Mouse (Mus musculus): ENCODE measurements around the gene Cldn7. TPM values are rescaled to one million over a fixed set of nuclear protein-coding genes. Genes with fewer than 3 reads are reported as not detected.
"Not testable (repeated sequence)": the region's sequence is repeated elsewhere in the genome, so short reads cannot be mapped to it uniquely, and the experiment has no call there.

The Cldn7 gene
- total RNA-seq, 4 experiments from 2014 or later = 0.55 TPM; not detected in 3

- not testable (repeated sequence) for DNase-seq
Measured at GRCm38 (mm10) chr11:70016177-70016576, 51.6 kb downstream of the Cldn7 start.

GRCm38 (mm10) chr11:70016669-70017068, 52.1 kb downstream of the Cldn7 start, which contains the start of gene Dlg4:
Dlg4 (plus strand) TSS chr11:70016942.
- no peak for DNase-seq

GRCm38 (mm10) chr11:70017199-70017767, 52.7 kb downstream of the Cldn7 start:
- DNase-seq = no peak

Small RNA genes within 50 kb of the gene (microRNA-seq; reads per million reads assigned to microRNA genes)
- gene Gm44349 (0 to 0.17 reads per million in 2 experiments), gene Mir324 (1,328 to 1,771 reads per million in 2 experiments)

Other genes with a start within 250 kb of the Cldn7 start
- 100 to 1,000 TPM in 2 of 4 experiments, 10 to 100 TPM in 2; 85.2 to 125 (median 101) TPM for gene Polr2a, start 206.1 kb upstream of the Cldn7 start, total RNA-seq (2022)
- not detected for gene Slc35g3, start 202.8 kb upstream of the Cldn7 start, total RNA-seq (2022)
- 100 to 1,000 TPM in 2 of 4 experiments, 10 to 100 TPM in 2; 73.0 to 121 (median 97.6) TPM for gene Zbtb4, start 198.9 kb upstream of the Cldn7 start, total RNA-seq (2022)
- 1 to 10 TPM; 1.5 to 8.1 (median 5.0) TPM for gene Chrnb1, start 168.8 kb upstream of the Cldn7 start, total RNA-seq (2022)
- 10 to 100 TPM in 2 of 4 experiments, 1 to 10 TPM in 2; 2.5 to 32.7 (median 16.9) TPM for gene Fgf11, start 162.9 kb upstream of the Cldn7 start, total RNA-seq (2022)
- 1 to 10 TPM in 1 of 4 experiments, under 1 TPM in 3; 0.45 to 1.1 (median 0.72) TPM for gene Tmem102, start 159.2 kb upstream of the Cldn7 start, total RNA-seq (2022)
- not detected for gene Gm39566, start 149.5 kb upstream of the Cldn7 start, total RNA-seq (2022)
- not detected for gene Spem2, start 146.3 kb upstream of the Cldn7 start, total RNA-seq (2022)
- gene Spem1, start 142.6 kb upstream of the Cldn7 start, total RNA-seq (2022) = under 1 TPM in 1 of 4 experiments, not detected in 3; 0.38 TPM
- 10 to 100 TPM; 22.2 to 48.7 (median 35.8) TPM for gene Nlgn2, start 127.0 kb upstream of the Cldn7 start, total RNA-seq (2022)
- 100 to 1,000 TPM; 122 to 164 (median 149) TPM for gene Tmem256, start 126.3 kb upstream of the Cldn7 start, total RNA-seq (2022)
- gene Plscr3, start 118.4 kb upstream of the Cldn7 start, total RNA-seq (2022) = 10 to 100 TPM; 40.2 to 69.1 (median 62.1) TPM
- gene Tnk1, start 106.0 kb upstream of the Cldn7 start, total RNA-seq (2022) = under 1 TPM in 2 of 4 experiments, not detected in 2; 0.11 to 0.20 TPM
- gene Tmem95, start 86.8 kb upstream of the Cldn7 start, total RNA-seq (2022) = not detected
- 1 to 10 TPM; 4.3 to 6.2 (median 5.5) TPM for gene Kctd11, start 83.4 kb upstream of the Cldn7 start, total RNA-seq (2022)
- gene Acap1, start 69.2 kb upstream of the Cldn7 start, total RNA-seq (2022) = 1 to 10 TPM in 2 of 4 experiments, under 1 TPM in 2; 0.31 to 1.9 (median 0.86) TPM
- 1 to 10 TPM in 1 of 4 experiments, under 1 TPM in 3; 0.23 to 2.4 (median 0.71) TPM for gene 2810408A11Rik, start 63.8 kb upstream of the Cldn7 start, total RNA-seq (2022)
- 10 to 100 TPM; 36.4 to 71.4 (median 51.5) TPM for gene Neurl4, start 63.7 kb upstream of the Cldn7 start, total RNA-seq (2022)
- gene Gps2, start 50.9 kb upstream of the Cldn7 start, total RNA-seq (2022) = 10 to 100 TPM; 44.0 to 72.7 (median 52.0) TPM
- 100 to 1,000 TPM; 468 to 561 (median 519) TPM for gene Eif5a, start 42.8 kb upstream of the Cldn7 start, total RNA-seq (2022)
- gene Ybx2, start 29.0 kb upstream of the Cldn7 start, total RNA-seq (2022) = 10 to 100 TPM in 3 of 4 experiments, 1 to 10 TPM in 1; 6.3 to 13.9 (median 11.8) TPM
- gene Slc2a4, start 16.6 kb upstream of the Cldn7 start, total RNA-seq (2022) = 10 to 100 TPM; 36.5 to 90.1 (median 50.0) TPM
- gene Ctdnep1, start 16.4 kb downstream of the Cldn7 start, total RNA-seq (2022) = 100 to 1,000 TPM; 109 to 125 (median 120) TPM
- 10 to 100 TPM; 56.9 to 87.4 (median 73.6) TPM for gene Elp5, start 17.7 kb downstream of the Cldn7 start, total RNA-seq (2022)
- gene Gabarap, start 26.4 kb downstream of the Cldn7 start, total RNA-seq (2022) = 100 to 1,000 TPM; 369 to 430 (median 397) TPM
- gene Phf23, start 31.0 kb downstream of the Cldn7 start, total RNA-seq (2022) = 10 to 100 TPM; 55.7 to 61.0 (median 58.4) TPM
- gene Dvl2, start 35.8 kb downstream of the Cldn7 start, total RNA-seq (2022) = 10 to 100 TPM; 13.4 to 27.1 (median 20.5) TPM
- gene Acadvl, start 50.6 kb downstream of the Cldn7 start, total RNA-seq (2022) = 100 to 1,000 TPM; 323 to 415 (median 392) TPM
- gene Dlg4, start 52.2 kb downstream of the Cldn7 start, total RNA-seq (2022) = 10 to 100 TPM; 25.7 to 65.4 (median 45.9) TPM
- gene Asgr1, start 89.3 kb downstream of the Cldn7 start, total RNA-seq (2022) = under 1 TPM in 3 of 4 experiments, not detected in 1; 0.31 to 0.75 (median 0.38) TPM
- 1 to 10 TPM in 2 of 4 experiments, under 1 TPM in 2; 0.62 to 2.9 (median 1.1) TPM for gene Asgr2, start 127.9 kb downstream of the Cldn7 start, total RNA-seq (2022)
- 1 to 10 TPM; 3.1 to 6.9 (median 4.2) TPM for gene Mgl2, start 165.6 kb downstream of the Cldn7 start, total RNA-seq (2022)
- gene Clec10a, start 191.4 kb downstream of the Cldn7 start, total RNA-seq (2022) = 1 to 10 TPM; 3.3 to 7.3 (median 5.4) TPM
- 1 to 10 TPM in 2 of 4 experiments, under 1 TPM in 2; 0.23 to 2.0 (median 0.86) TPM for gene Slc16a11, start 248.0 kb downstream of the Cldn7 start, total RNA-seq (2022)